Mouse (Mus musculus) gastrocnemius, postnatal 4 days (tissue): ENCODE data around the gene Gm6525. TPM values are rescaled to one million over a fixed set of nuclear protein-coding genes. Genes with fewer than 3 reads are reported as not detected.

Source experiments
- DNase-seq, 2 experiments: peaks; one replicate each; pipeline ENCODE4 v3.0.0; 2021 to 2022; ENCODE audit warnings: low spot score in 2 of 2, mixed read lengths in 2 of 2
- long read RNA-seq, 2 experiments: library from polyadenylated mRNA; stranded (forward); transcript quantifications; one replicate each; pipeline ENCODE4 v2.0.0; 2021
- total RNA-seq, 2 experiments: library from RNA; stranded (reverse); gene quantifications; 2 replicates each; pipeline ENCODE4 v1.2.3; 2021

Gm6525 gene
- under 1 TPM; 0.36 to 0.37 TPM for total RNA-seq
- long read RNA-seq, experiment 1 = 0 reads
- long read RNA-seq, experiment 2 = 0 reads

DNA sequence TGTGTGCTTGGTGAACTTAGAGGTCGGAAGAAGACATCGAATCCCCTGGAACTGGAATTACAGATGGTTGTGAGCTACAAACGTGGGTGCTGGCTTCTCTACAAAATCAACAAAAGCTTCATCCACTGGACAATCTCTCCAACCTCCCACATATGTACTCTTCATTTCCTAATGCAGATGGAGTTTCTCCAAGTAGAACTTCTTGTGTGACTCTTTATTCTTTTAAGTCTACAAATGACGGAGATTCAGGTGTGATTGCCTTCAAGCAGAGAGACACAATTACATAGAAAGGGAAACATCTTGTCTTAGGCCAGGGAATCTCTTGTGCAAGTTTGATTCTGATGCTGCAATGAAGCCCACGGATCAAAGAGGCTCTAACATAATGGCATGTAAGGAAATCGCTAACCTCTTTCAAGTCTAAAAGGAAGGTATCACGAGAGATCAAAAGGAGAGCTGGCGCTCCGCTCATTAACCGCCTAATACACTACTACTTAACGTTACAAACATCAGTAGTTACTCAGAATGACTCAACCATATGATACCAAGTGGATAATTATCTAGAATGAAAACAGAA lies at the start of gene Gm6525:
TSS of gene Gm6525 (plus strand) at position 524 of the 574 bp plus-strand sequence.
- no peak for DNase-seq

DNA sequence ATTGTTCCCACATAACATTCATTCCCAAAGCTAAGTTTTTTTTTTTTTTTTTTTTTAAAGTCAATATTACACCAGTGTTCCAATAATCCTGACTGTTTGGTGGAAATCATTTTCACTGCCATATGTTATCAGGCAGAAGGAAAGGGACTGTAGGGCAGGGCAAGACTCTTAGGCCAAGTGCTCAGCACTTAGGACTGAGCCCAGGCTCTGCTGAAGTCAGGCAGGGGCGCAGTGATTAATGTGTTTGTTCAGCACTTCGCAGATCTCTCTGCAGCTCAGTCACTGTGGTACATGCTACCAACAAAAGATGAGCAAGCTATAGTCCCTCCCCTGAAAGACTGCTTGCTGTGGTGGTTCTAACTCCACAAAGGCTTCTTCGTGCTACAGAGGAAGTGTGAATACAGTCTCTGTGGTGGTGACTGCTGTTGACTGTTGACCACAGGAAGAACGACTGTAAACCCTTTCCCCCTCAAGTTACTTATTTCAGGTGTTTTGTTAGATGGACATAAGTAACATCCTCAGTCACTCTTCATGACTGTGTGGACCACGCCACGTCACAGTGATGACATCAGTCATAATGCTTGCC lies 48.1 kb upstream of the Gm6525 start:
- DNase-seq = no peak

DNA sequence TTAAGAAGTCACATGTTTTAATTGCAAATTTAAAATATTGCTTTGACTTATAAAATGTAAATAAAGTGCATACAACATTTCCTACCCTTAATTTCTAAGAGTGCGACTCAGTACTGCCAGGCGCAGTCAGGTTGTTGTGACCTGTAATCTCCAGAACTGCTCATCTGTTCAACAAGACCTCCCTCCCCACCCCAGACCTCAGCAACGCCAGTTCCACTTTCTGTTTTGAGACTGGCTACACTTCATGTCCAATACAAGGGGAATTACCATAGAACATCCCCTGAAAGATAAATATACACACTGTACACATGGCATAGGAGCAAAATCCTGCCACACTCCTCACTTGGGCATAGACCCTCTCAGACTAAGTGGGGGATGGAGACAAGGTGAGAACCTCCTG lies 47.2 kb upstream of the Gm6525 start:
- DNase-seq = no peak

DNA sequence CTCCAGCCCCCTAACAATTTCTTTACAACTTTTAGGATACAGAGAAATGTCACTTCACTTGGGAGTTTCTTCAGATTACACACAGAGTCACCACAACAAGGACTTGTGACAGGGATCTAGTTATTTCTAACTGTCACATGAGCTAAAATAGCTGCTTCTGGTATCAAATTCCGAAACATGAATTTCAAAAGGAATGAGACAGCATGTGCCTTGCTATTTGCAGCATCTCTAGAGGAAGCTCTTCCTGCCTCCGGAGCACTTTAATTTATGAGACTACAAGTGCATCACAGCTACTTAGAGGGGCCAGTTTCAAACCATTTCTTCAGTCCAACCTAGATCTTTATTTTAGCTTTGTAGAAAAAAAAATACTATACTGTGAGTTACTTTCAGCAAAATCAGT lies 46.5 kb upstream of the Gm6525 start:
- DNase-seq = no peak

DNA sequence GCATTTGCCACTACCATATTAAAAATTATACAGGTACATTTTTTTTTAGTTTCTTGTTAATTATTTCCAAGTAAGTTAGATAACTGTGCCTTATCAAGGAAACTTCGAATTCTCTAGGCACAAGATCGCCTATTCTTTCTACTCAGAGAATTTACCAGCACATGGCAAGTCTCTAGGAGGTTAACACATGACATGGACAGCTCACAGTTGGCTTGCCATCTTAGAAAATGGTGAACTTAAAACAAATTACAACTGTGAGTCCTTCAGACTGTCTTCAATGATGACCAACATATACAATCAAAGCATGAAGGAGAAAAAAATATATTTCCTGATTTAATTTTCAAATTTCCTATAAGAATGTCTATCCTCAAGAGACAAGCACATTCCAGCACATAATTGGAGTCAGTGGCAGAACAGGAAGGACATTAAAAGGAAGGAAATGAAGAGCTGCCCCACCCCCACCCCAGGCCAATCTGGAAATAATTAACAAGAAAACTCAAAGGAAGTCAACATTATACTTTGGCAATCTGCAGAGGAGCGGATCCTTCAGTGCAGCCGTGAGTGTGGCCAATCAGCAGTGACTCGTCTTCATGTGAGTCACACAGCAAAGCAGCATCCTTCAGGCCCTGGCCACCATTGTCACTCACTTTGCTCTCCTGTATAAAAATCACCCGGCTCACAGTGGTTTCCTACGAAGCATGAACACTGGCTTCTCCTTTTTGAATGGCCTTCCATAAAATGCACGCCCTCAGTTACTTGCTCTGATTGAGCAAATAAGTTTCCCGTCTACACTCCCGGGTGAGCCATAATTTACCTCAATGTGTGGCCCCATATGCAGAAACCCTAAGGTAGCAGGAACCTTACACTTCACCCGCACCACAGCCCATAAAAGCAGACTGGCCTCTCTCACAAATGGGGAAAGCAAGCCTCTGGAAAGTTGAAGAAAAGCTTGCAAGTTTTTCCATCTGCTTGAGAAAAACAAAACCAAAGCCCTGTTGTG lies 44.7 kb upstream of the Gm6525 start:
- DNase-seq = no peak

DNA sequence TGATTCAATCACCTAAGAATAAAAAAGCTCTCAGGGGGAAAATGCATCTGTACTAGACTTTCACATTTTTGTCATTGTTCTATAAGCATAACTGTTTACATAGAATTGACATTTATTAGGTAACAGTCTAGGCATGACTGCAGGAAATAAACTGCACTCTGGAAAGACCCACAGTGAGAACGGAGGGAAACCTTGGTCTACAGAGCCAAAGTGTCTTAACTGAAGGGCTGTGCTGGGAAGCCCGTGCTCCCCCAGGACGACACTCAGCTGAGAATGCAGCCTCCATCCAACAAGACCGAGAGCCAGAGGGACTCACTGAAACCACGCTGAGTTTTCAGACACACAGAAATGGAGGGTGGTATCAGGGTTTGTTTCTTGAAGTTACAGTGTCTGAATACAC lies 43.1 kb upstream of the Gm6525 start:
- no peak for DNase-seq

DNA sequence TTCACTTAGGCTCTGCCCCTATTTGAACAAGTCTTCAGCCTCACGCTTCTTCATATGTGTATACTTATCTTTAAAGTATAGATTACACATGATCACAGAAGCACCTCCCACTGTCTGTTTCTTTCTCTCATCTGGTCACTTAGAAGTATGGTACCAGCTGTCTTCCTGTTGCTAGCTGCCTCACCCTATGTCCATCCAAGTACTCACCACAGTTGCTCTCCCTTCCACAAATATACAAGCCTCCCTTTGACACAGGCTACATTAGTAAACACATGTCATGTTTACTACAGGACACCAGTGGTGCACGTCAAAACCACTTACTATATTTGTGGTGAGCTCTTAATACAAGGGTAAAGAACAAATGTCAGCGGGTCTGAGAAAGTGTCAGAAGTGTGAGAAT lies 42.5 kb upstream of the Gm6525 start:
- DNase-seq = no peak

DNA sequence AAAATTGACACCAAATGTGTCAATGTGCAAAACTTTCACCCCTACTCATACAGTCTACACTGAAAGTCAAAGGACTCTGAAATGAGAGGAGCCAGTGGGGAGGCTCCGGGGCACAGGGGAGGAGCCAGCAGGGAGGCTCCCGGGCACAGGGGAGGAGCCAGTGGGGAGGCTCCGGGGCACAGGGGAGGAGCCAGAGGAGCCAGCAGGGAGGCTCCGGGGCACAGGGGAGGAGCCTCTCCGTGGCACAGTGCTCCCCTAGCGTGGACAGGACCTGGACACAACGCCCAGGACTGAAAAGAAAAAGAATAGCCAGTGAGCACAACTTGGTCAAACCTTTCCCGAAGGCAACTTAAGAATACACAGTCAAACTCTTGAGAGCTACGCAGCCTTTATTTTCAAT lies 38.5 kb upstream of the Gm6525 start:
- DNase-seq = no peak

DNA sequence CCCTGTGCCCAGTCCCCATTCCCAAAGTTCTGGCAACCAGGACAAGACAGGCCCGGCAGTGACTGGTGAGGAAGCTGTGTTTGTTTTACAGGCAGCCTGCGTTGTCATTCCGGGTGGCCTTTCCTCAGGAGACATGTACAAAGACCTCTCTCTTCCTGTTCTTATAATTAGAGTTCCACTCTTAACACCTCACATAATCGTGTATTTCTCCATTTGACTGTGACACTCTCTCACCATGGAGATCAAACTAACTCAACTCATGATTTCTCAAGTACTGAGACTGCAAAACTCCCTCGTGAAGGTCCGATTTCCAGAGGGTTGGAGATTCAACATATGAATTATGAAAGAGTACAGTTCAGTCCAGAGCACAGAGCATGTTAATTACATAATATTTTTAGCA lies 38.0 kb upstream of the Gm6525 start:
- DNase-seq = no peak

DNA sequence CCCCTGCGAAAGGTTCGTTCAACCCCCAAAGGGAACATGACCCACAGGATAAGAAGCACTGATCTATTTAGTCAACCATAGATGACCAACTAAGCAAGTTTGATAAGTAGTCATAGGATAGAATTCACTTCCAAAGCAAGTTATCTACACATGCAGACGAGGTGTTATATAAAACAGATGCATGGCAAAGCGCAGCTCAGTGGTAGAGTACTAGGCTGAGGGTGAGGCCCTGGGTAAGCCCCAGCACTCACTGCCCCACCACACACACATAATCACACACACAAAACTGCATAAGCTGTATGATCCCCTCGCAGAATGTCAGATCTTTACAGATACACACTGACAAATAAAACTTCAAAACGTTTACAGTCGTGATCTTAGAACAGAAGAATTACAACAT lies 37.4 kb upstream of the Gm6525 start:
- no peak for DNase-seq

DNA sequence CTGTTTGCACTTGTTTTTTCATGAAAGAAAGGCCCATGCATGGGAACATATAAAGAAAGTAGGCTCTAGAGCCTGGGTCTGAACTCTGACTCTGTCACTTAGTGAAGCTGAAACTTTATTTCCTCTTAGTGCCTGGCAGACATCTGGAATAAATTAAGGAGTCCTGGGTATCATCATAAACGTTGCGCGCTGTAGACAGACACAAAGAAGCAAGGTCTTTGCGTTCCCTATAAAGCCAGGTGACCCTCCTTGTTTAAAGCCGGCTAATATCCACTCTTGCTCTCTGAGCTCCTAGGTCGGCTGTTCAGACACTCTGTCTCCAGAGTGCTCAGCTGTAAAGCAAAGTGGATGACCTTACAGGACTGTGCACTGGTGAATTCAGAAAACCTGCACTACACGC lies 33.0 kb upstream of the Gm6525 start:
- no peak for DNase-seq

DNA sequence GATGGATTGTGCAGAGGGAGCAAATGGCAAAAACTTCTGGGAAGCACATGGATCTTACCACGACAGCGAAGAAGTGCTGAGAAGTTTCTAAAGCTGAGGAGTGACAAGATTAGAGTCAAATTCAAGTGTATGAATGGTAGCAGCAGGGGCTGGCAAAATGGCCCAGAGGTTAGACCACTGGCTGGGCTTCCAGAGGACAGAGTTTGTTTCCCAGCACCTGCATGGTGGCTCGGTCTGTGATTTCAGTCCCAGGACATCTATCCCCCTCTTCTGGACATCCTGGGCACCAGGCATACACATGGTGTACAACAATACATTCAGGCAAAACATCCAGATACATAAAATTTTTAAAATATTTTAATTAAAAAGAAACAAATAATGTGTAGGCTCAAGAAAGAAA lies 24.1 kb upstream of the Gm6525 start:
- DNase-seq = no peak

DNA sequence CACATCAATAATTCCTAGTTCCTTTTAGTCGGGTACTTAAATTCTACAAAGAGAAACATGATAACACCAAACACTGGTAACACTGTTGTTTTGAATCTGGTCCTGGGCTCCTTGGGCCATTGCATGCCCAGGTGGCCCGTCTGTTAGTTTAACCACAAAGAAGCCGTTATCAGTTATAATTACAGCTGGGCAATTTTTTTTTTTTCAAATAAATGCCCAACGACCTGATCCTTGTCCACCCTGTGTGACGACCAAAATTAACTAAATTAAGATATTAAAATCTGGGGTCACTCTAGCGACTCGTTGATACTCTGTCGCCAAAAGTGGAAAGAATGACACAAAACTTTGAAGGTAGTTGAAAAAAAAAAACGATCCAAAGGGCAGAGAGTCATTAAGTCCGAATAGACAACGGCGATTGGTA lies 19.2 kb upstream of the Gm6525 start:
- no peak for DNase-seq

DNA sequence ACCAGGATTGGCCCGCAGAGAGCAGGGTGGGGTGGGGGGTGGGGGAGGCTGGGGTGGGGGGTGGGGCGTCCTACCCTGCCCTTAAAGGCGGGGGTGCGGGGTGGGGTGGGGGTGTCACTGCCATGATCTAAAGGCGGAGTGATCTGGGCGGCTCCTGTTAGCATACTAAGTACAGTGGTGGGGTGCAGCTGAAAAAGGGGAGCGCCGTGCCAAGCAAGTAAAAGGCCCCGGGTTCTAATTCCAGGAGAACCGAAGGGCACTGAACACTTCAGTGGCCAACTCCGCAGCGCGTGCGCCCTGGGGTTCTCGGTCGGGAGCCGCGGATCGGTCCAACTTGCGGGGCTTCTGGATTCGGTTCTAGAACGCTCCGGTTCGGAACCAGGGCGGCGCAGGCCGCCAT lies 18.8 kb upstream of the Gm6525 start:
- DNase-seq = no peak

DNA sequence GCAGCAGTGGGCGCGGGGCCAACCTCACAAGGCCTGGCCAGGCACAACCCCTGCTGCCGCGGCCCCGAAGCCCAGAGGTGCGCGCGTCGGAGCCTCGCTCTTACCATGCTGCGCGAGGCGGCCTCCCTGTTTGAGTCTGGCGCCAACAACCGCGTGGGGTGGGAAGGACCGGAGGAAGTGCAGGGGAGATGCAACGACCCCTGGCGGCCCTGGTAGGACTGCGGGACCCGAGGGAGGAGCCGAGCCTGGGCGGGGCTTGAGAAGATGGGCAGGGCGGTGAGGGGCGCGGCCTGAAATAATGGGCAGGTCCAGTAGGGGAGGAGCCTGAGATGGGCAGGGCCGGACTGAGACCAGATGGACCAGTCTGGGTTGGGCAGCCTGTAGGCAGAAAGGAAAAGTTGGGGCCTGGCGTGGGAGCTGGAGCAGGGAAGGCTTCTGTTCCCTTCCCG lies 18.3 kb upstream of the Gm6525 start, which contains the start of gene Mnd1:
TSS of gene Mnd1 (minus strand) at position 229 of the 449 bp plus-strand sequence.
- DNase-seq = peak; percentile 99

DNA sequence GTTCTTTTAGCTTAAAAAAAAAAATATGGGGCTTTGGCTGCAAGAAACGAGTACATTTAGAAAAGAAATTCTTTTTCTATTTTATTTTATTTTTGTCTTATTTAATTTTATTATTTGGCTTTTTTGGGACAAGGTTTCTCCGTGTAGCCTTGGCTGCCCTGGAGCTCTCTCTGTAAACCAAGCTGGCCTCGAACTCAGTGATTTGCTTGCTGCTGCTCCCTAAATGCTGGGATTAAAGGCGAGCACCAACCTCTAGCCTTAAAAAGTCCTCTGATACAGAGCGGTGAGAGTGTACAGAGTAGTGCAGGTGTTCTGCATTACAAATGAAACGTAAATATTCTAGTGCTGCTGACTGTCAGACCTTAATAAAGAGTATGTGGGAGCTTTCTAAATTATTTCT lies 17.8 kb upstream of the Gm6525 start:
- no peak for DNase-seq

DNA sequence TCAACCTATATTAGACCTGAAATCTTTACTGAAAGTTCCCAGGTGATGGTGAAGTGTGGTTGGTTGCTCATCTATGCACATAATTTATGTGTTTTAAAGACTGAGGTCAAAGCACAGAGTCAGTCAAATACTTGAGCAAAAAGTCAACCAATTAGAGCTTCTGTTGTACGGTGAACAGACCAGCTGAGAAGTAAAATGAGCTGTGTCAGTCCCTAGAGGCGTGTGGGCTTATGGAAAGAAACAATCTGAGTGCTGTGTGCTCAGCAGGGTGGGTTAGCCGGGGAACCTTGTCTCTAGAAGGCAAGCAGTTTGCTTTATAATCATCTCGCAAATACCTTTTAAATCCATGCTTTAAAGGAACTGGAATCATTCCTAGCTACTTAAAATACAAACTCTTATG lies 16.9 kb upstream of the Gm6525 start:
- DNase-seq = no peak

DNA sequence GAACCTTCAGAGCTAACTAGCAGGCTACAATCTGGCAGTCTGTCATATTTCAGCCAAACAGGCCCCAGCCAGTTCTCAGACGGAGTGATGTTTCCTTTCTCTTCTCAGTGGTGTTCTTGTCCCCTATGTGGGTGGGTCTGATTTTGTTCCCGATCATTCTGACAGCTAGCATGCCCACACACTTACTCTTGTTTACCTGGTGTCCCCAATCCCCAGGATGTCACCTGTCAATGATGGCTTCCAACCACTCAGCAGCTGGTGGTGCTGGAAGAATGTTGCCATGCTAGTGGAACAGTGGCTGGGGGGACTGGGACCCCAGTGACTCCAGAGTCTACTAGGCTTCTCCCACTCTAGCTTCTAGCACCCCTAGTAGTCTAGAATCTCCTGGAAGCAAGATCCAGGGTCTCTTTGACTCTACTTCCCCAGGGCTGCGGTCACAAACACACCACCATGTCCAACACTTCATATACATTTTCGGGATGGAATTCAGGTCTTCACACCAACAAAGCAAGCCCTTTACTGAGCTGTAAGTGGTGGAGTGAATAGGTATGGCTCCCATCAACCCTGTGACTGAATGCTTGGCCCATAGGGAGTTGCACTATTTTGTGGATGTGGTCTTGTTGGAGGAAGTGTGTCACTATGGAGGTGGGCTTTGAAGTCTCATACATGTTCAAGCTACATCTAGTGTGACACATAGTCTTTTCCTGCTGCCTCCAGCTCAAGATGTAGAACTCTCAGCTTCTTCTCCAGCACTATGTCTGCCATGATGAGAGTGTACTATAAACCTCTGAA lies 16.1 kb upstream of the Gm6525 start:
- DNase-seq = no peak

DNA sequence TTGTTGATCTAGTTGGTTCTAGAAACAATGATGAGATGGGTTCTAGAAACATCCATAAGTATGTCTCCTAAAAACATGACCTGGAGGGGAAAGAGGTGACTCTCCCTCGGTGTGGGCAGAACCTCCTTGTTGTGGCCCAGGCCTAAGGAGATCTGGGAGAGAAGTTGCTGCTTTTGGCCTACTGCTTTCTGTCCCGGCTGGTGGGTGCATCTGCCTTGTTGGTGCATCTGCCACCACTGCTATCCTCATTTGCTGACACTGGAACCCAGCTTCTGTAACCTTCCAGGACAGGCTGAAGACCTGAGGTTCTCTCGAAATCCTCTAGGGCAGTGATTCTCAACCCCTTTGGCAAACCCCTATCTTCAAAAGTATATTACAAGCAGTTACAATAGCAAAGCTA lies 8.5 kb upstream of the Gm6525 start:
- no peak for DNase-seq

DNA sequence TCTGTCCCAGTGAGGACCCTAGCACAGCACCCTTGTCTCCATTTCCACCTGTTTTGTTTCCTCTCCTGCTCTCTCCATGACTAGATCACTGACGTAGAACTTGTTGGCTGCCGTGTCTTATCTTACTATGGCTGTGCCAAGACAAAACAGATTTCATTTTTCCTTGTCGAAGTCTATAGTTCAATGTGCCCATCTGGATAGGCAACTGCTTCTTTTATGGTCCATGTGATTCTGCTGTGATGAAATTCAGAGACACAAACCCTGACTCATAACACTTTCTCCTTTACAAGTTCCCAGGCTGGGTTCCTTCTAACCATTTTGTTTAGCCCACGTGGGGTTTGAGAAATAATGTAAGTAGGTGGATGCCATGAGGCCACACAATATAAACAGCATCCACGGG lies 7.8 kb upstream of the Gm6525 start:
- DNase-seq = no peak

DNA sequence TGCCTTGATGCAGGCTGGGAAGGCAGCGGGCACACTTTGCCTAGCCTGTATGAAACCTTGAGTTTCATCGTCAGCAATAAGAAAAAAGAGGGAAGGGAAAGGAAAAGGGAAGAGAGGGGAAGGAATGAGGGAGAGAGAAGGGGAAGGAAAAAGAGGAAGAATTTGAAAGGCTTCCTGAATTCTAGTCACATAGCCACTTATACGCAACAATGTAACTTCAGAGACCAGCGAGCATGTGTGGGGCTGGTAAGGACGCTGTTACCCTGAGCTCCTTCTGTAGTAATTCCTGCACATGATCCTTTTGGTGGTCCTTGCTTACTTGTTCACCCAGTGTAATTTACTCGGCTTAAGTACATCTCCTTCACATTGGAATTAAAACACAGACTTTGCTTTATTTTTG lies 5.0 kb upstream of the Gm6525 start:
- no peak for DNase-seq
